Mouse (Mus musculus): Measurements from ENCODE around the gene Tmem181a. TPM values are rescaled to one million over a fixed set of nuclear protein-coding genes. Genes with fewer than 3 reads are reported as not detected.
"Not testable (repeated sequence)": the region's sequence is repeated elsewhere in the genome, so short reads cannot be mapped to it uniquely, and the experiment has no call there.

Tmem181a gene
- total RNA-seq, 1 experiment from 2014 or later = 17.0 TPM

DNA sequence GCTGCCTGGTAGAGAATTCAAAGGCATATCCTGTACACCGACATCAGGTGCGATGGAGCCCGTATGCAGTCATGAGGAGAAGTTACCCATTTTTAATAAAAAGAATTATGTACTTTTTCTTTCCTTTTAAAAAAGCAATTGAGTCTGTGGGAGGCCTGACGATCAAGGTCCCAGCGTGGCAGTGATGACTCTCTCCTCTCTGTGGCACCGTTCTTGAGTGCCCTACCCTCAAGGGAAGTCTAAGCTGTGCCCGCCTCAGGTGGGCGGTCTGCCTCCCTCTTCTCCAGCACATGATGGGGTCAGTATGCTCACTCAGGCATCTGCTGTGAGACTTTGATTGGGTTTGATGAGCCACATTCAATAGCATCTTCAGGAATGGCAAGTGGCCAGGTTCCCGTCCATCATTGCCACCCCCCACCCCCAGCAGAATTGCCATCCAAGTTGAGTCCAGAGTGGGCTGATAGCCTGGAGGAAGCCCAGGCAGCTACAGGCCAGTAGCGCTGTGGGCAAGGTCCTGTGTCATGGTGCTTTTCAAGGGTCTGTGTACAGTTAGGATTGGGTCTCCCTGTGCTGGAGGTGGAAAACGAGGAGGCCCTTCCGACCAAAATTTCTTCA is 49.1 kb downstream of the Tmem181a start:
- DNase-seq = not testable (repeated sequence)

DNA sequence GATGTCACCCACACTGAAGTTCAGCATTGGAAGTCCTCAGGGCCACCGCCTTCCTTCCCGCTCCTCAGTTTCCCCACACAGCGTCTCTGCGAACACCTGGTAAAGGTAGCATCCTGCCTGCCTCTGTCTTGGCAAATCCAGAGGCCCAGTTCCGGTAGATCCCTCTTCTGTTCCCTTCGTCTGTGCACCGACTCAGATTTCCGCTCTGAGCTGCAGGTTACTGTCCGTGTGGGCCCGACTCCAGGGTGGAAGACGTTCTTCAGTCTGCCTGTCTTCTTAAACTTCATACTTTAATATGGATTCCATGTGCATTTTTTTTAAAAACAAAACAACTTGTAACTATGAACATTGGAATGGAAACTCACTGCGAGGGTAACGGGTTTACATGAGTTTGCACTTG is 49.8 kb downstream of the Tmem181a start:
- not testable (repeated sequence) for DNase-seq

- not testable (repeated sequence) for DNase-seq
Observed at GRCm38 (mm10) chr17:6311716-6312115, 55.1 kb downstream of the Tmem181a start.

GRCm38 (mm10) chr17:6312755-6313154 is 56.1 kb downstream of the Tmem181a start:
- not testable (repeated sequence) for DNase-seq

DNA sequence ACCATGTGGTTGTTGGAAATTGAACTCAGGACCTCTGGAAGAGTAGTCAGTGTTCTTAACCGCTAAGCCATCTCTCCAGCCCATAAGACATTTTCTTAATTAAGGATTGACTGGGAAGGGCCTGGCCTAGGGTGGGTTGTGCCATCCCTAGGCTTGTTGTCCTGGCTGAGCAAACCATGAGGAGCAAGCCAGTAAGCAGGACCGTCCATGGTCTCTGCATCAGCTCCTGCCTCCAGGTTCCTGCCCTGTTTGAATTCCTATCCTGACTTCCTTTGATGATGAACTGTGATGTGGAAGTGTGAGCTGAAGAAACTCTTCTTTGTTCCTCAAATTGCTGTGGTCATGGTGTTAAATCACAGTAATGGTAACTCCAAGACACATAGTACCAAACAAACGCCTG is 57.8 kb downstream of the Tmem181a start:
- DNase-seq = not testable (repeated sequence)

DNA sequence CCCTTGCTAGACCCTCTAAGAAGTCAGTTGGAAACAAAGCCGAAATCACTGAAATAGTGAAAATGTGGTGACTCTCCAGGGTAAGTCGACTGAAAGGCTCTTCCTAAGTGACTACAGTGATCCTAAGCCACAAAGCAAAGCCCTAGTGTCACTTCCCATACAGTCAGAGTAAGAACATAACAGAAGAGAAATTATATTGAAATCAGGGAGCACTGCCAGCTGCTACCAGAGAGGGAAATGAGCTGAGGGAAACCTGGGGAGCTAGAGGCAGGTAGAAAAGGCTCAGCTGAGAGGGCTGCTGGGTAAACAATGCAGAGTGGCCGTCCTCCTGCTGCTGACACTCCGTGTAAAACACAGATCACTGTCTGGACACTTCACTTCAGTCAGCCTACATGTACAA is 59.0 kb downstream of the Tmem181a start:
- DNase-seq = not testable (repeated sequence)

DNA sequence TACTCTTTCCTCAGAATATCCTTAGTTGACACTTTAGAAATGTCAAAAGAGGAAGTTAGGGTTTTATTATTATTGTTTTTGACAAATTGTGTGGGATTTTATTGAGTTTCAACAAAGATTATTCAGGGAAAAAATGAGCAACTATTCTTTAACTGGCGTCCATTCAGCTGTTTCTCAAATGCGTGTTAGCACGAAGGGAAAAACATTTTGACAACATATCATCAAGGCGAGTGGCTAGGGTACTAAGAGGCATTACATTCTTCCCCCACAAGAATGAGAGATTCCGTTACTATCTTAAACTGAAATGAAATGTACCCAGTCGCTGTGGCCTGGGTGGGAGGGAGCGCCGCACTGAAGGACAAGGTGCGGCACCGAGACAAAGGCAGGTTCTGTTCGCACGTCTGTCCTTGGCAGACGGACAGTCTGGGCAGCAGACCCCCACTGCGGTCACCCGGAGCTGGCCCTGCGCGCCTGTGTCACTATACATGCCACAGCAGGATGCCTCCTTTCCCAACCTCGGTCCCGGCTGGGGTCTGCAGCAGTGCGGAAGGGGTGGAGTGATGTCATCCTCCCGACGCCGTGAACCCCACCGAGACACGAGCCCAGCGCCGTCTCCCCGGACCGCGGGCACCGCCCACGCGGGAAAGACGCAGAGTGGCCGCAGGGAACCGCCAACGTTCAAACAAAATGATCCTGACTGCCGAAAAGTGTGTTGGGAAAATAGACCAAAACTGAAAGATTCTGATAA is 59.9 kb downstream of the Tmem181a start:
- DNase-seq = peak; percentile 53

GRCm38 (mm10) chr17:6317339-6317985 is 60.8 kb downstream of the Tmem181a start, which contains the start of gene Dynlt1a:
Gene Dynlt1a, minus strand, starts transcription at chr17:6317500.
- peak; percentile 99 for DNase-seq

DNA sequence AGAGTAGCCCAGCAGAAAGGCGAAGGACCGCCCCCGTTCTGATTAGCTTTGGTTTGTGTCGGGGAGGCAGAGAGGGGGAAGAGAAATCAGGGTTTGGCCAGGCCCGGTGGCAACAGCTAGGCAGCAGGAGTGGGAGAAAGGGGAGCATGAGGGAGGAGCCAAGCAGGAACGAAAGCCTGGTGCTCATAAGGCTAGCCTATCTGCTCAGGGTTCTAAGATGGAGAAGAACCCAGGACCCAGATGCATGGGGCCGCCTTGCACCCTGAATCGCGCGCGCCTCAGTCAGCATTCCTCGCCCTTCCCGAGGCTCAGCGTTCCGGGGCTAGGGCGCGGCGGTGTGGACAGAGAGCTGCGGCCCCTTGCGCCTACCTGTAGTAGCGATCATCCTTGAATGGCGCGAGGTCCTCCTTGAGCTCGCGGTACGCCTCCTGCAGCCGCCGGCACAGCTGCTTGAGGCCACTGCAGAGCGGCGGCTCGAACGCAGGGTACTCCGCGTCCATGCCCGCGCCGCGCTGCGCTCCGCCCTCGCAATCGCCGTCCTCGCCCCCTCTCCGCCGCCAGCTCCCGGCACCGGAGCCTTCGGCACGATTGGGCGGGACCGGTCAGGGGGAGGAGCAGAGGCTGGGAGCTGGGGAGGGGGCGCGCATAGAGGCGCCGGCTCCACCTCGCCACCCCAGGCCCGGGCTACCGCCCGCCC is 64.6 kb downstream of the Tmem181a start:
- not testable (repeated sequence) for DNase-seq

GRCm38 (mm10) chr17:6321778-6322101 is 65.1 kb downstream of the Tmem181a start:
- not testable (repeated sequence) for DNase-seq

DNA sequence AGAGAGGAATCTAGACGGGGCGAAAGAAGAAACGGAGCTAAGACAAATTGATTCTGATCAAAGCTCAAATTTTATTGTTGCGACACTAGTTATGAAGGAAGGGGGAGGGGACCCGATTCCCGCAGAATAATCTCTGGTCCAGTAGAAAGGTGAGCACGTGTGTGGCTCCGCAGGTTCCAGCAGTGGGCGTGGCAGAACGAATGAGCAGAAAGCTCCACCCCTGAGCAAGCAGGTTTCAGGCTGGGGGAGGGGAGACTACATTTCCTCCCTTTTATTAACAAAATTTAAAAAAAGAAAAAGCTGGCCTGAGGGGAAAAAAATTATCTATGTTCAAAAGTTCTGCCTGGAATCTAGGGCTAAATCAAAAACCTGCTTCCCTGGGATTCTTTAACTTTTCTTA is 68.4 kb downstream of the Tmem181a start:
- not testable (repeated sequence) for DNase-seq

DNA sequence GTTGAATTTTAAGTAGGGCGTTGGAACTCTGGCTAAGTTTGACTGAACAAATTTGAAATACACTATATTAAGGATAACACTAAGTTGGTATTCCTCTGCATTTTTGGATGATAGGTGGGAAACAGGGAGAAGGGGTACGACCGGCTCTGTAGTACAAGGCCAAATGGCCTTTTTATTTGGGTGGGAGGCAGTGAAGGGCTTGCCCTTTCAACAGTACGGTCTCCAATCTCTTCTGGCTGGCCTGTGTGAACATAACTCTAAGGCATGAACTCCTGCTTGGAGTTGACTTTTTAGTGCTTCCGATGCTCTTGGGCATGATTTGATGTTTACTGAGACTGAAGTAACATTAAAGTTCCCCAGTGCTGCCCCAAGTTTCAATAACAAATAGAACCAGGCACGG is 68.9 kb downstream of the Tmem181a start:
- DNase-seq = not testable (repeated sequence)

DNA sequence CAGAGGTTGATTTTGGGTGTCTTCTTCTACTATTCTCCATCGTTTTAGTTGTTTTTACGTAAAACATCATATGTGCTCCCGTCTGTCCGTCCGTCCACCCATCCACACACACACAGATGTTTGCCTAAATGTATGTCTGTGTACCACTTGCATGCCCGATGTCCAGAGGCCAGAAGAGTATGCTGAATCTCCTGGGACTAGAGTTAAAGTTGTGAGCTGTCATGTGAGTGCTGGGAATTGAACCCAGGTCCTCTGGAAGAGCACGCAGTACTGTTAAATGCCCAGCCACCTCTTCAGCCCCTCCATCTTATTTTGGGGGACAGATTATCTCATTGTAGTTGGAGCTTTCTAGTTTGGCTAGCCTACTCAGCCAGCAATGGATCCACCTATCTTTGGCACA is 70.9 kb downstream of the Tmem181a start:
- DNase-seq = not testable (repeated sequence)

- DNase-seq = not testable (repeated sequence)
Observed at GRCm38 (mm10) chr17:6328997-6329396, 72.3 kb downstream of the Tmem181a start.

- not testable (repeated sequence) for DNase-seq
Observed at GRCm38 (mm10) chr17:6342606-6343294, 86.1 kb downstream of the Tmem181a start.

GRCm38 (mm10) chr17:6355256-6355655 is 98.6 kb downstream of the Tmem181a start:
- DNase-seq = peak; percentile 2

Other genes with a start within 250 kb of the Tmem181a start
- 8.0 and 12.1 TPM in 2 replicates for gene Serac1, start 177.1 kb upstream of the Tmem181a start, total RNA-seq (2021)
- 74.6 and 94.0 TPM in 2 replicates for gene Gtf2h5, start 177.1 kb upstream of the Tmem181a start, total RNA-seq (2021)
- 68.1 and 90.9 TPM in 2 replicates for gene Tulp4, start 150.4 kb upstream of the Tmem181a start, total RNA-seq (2021)
- gene Dynlt1a, start 60.6 kb downstream of the Tmem181a start, total RNA-seq (2021) = 4.5 and 5.5 TPM in 2 replicates
- 130 and 171 TPM in 2 replicates for gene Dynlt1b, start 173.3 kb downstream of the Tmem181a start, total RNA-seq (2021)

Data from adrenal gland, postnatal 25 days (tissue).